Mouse (Mus musculus): ENCODE results near the gene Gm14393. TPM values are rescaled to one million over a fixed set of nuclear protein-coding genes. Genes with fewer than 3 reads are reported as not detected.
"Not testable (repeated sequence)": the region's sequence is repeated elsewhere in the genome, so short reads cannot be mapped to it uniquely, and the experiment has no call there.

Gene Gm14393
- 1 to 10 TPM in 1 of 2 experiments, under 1 TPM in 1; 0.70 to 1.9 TPM for total RNA-seq (2021)
- long read RNA-seq, experiment 1: 0 reads
- long read RNA-seq, experiment 2: 0 reads

- DNase-seq (ENCODE audit: low spot score in 2 of 2): not testable (repeated sequence)
Measured at GRCm38 (mm10) chr2:175067681-175068261, at the start of gene Gm14393. Gene Gm14393, minus strand, starts transcription at chr2:175067781.

- DNase-seq (ENCODE audit: low spot score in 2 of 2): not testable (repeated sequence)
Measured at GRCm38 (mm10) chr2:175044268-175044667, 23.3 kb downstream of the Gm14393 start.

Other genes starting within 250 kb of the Gm14393 start
- gene Gm14444, start 57.5 kb downstream of the Gm14393 start, total RNA-seq (2021): under 1 TPM in 1 of 2 experiments, not detected in 1; 0.33 TPM
- 10 to 100 TPM; 14.0 to 16.8 TPM for gene Gm14399, start 74.2 kb upstream of the Gm14393 start, total RNA-seq (2021)
- gene Gm14443, start 108.1 kb upstream of the Gm14393 start, total RNA-seq (2021): 1 to 10 TPM in 1 of 2 experiments, under 1 TPM in 1; 0.80 to 1.4 TPM
- gene Gm14391, start 139.1 kb upstream of the Gm14393 start, total RNA-seq (2021): 10 to 100 TPM; 52.3 to 64.9 TPM
- 10 to 100 TPM in 1 of 2 experiments, 1 to 10 TPM in 1; 7.5 to 16.1 TPM for gene Gm14440, start 207.3 kb upstream of the Gm14393 start, total RNA-seq (2021)

All from adrenal gland, adult 18-20 months (tissue).